Mouse (Mus musculus) liver, postnatal 0 days (tissue): ENCODE data around the gene Hlcs.

ENCODE experiments used
- CTCF ChIP-seq: sonication (generic); IDR thresholded peaks from 2 replicates; pipeline ENCODE4 v1.5.1; 2016; ENCODE audit warnings: antibody characterized with exemption, low read depth
- EP300 ChIP-seq: IDR thresholded peaks from 2 replicates; pipeline ENCODE4 v1.6.1; 2016; ENCODE audit warnings: antibody characterized with exemption, low read depth, mild to moderate bottlenecking

DNA sequence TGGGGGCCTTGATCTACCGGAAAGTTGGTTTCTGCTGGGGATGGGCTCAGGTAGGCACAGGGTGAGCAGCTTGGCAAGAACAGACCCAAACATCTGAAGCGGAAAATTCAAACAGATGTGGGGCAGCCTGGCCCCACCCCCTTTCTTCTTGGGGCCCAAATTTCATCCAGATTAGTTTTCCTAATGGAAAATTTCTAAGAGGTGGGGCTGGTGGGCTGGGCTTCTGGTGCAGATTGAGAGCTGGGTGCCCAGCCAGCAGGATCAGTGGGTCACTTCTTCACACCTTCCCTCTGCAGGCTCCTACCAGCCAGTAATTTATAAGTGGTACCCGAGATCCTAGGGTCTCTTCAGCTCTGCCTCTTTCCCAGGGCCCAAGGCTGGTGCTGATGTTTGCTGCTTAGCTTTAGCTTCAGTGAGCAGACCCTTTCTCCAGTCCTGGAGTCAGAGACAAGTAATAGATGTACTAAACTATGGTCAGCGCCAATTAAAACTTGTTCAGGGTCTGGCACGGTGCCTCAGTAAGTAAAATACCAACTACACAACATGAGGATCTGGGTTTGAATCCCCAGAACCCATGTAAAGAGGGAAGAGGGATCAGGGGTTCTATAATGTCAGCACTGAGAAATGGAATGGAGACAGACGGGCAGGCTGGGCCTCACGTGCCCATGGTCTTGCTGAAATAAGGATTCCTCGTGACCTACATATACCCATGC, 231.2 kb downstream of the Hlcs start:
- TF ChIP-seq CTCF (no peak), EP300 (no peak)
